Mouse (Mus musculus): Measurements from ENCODE around the gene B4galt2.

The B4galt2 gene

GRCm38 (mm10) chr4:117882701-117883691, at the start of gene B4galt2:
Gene B4galt2, minus strand, starts transcription at chr4:117883487.
- no peak for DNase-seq (ENCODE audit: low spot score)

- no peak for DNase-seq (ENCODE audit: low spot score)
Measured at GRCm38 (mm10) chr4:117929391-117929881, 46.1 kb upstream of the B4galt2 start, which contains the start of gene Artn. Gene Artn, minus strand, starts transcription at chr4:117929763.

- DNase-seq (ENCODE audit: low spot score) = peak; percentile 78
Measured at GRCm38 (mm10) chr4:117928699-117929241, 45.5 kb upstream of the B4galt2 start.

- DNase-seq (ENCODE audit: low spot score) = peak; percentile 44
Measured at GRCm38 (mm10) chr4:117928234-117928633, 44.9 kb upstream of the B4galt2 start.

GRCm38 (mm10) chr4:117926545-117927482, 43.5 kb upstream of the B4galt2 start:
- DNase-seq (ENCODE audit: low spot score) = no peak

- DNase-seq (ENCODE audit: low spot score) = no peak
Measured at GRCm38 (mm10) chr4:117924916-117925315, 41.6 kb upstream of the B4galt2 start.

- no peak for DNase-seq (ENCODE audit: low spot score)
Measured at GRCm38 (mm10) chr4:117923450-117923849, 40.2 kb upstream of the B4galt2 start.

- no peak for DNase-seq (ENCODE audit: low spot score)
Measured at GRCm38 (mm10) chr4:117921358-117921757, 38.1 kb upstream of the B4galt2 start.

- DNase-seq (ENCODE audit: low spot score) = no peak
Measured at GRCm38 (mm10) chr4:117918762-117919161, 35.5 kb upstream of the B4galt2 start.

- DNase-seq (ENCODE audit: low spot score) = peak; percentile 38
Measured at GRCm38 (mm10) chr4:117918261-117918660, 35.0 kb upstream of the B4galt2 start.

- no peak for DNase-seq (ENCODE audit: low spot score)
Measured at GRCm38 (mm10) chr4:117917847-117918246, 34.6 kb upstream of the B4galt2 start.

- no peak for DNase-seq (ENCODE audit: low spot score)
Measured at GRCm38 (mm10) chr4:117917402-117917801, 34.1 kb upstream of the B4galt2 start.

GRCm38 (mm10) chr4:117916386-117916785, 33.1 kb upstream of the B4galt2 start:
- DNase-seq (ENCODE audit: low spot score) = no peak

GRCm38 (mm10) chr4:117915489-117916105, 32.3 kb upstream of the B4galt2 start:
- DNase-seq (ENCODE audit: low spot score) = no peak

- peak; percentile 83 for DNase-seq (ENCODE audit: low spot score)
Measured at GRCm38 (mm10) chr4:117914591-117915442, 31.5 kb upstream of the B4galt2 start, which contains the start of gene Ipo13. Gene Ipo13, minus strand, starts transcription at chr4:117914999.

GRCm38 (mm10) chr4:117914031-117914430, 30.7 kb upstream of the B4galt2 start:
- DNase-seq (ENCODE audit: low spot score) = no peak

- DNase-seq (ENCODE audit: low spot score) = no peak
Measured at GRCm38 (mm10) chr4:117913421-117913820, 30.1 kb upstream of the B4galt2 start.

- peak; percentile 32 for DNase-seq (ENCODE audit: low spot score)
Measured at GRCm38 (mm10) chr4:117912685-117913273, 29.5 kb upstream of the B4galt2 start.

- no peak for DNase-seq (ENCODE audit: low spot score)
Measured at GRCm38 (mm10) chr4:117912131-117912561, 28.9 kb upstream of the B4galt2 start.

Measured in MN1 (cell line).